In the genomic region with DNA sequence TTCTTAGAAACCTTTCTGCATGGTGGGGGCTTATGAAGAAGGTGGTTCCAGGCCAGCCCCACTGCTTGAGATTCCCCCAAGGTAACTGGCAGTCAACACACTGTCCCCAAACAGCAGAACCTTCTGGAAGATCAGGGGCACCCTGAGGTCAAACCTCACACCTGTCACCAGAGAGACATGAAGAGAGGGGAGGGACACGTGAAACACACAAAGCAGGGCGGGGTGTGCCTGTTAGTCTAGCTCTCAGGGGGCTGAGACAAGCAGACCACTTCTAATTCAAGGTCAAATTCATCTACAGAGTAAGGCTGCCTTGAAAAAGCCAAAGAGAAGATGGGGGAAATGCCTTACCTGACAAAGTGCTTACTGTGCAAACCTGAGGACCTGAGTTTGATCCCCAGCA, we compare ENCODE assay signal across 28 mouse cellular contexts. TPM values are rescaled to one million over a fixed set of nuclear protein-coding genes. Genes with fewer than 3 reads are reported as not detected.
DNase-seq lines count a peak whose midpoint lies in the region; ATAC-seq and TF ChIP-seq lines count a peak whose summit lies in the region.
"Had no signal": no experiment of that assay in that cellular context is flagged by ENCODE, and none has a peak within 500 bp of the region (broad histone marks: within the 10 kb centered on the region; RNA-seq: fewer than 3 reads in every experiment).

No protein-coding gene starts in this region.

- in situ Hi-C loops in ES-E14 (cut with MboI; ENCODE audit: low sequenced_read_pairs in 2 of 2, unreplicated experiment in 2 of 2) = no loop called here

- H3K4me1 ChIP-seq in heart, embryonic 13.5 days = peaks cover 21% of the 10 kb centered on the region
- peaks cover 24% of the 10 kb centered on the region for H3K4me1 ChIP-seq in kidney, embryonic 16.5 days (ENCODE audit: insufficient read depth, low read length)
- peaks cover 6 to 23% of the 10 kb centered on the region in 2 experiments; a peak in 3 of 4 replicates for H3K4me1 ChIP-seq in ES-E14 (ENCODE audit: control insufficient read depth in 2 of 2, insufficient read depth in 2 of 2, low read length in 2 of 2, poor library complexity in 1 of 2)
- peaks cover 27% of the 10 kb centered on the region for H3K4me1 ChIP-seq in embryonic facial prominence, embryonic 12.5 days

- H3K9me3 ChIP-seq in heart, embryonic 13.5 days = no peaks in the 10 kb centered on the region
- no peaks in the 10 kb centered on the region for H3K9me3 ChIP-seq in kidney, embryonic 16.5 days (ENCODE audit: low read length)
- H3K9me3 ChIP-seq in ES-E14 (ENCODE audit: control insufficient read depth, insufficient read depth, low read depth, low read length) = no peaks in the 10 kb centered on the region
- no peaks in the 10 kb centered on the region for H3K9me3 ChIP-seq in embryonic facial prominence, embryonic 12.5 days
- H3K9me3 ChIP-seq: heart, embryonic 15.5 days; hindbrain, embryonic 13.5 days; neural tube, embryonic 13.5 days had no signal

- H3K36me3 ChIP-seq in heart, embryonic 13.5 days = no peaks in the 10 kb centered on the region
- H3K36me3 ChIP-seq in kidney, embryonic 16.5 days (ENCODE audit: insufficient read depth, low read length) = no peaks in the 10 kb centered on the region
- H3K36me3 ChIP-seq in ES-E14 (ENCODE audit: control insufficient read depth, insufficient read depth, low read length, poor library complexity, severe bottlenecking) = no peaks in the 10 kb centered on the region
- H3K36me3 ChIP-seq in embryonic facial prominence, embryonic 12.5 days = no peaks in the 10 kb centered on the region
- H3K36me3 ChIP-seq: heart, embryonic 15.5 days had no signal

- no peak for ATAC-seq in heart, embryonic 13.5 days (ENCODE audit: extremely low read depth, insufficient number of reproducible peaks, low FRiP score, low TSS enrichment)
- no peak for ATAC-seq in kidney, embryonic 16.5 days (ENCODE audit: low FRiP score, low TSS enrichment)
- ATAC-seq in embryonic facial prominence, embryonic 12.5 days (ENCODE audit: insufficient number of reproducible peaks, insufficient read depth, low FRiP score, low TSS enrichment) = no peak
- ATAC-seq: forebrain, embryonic 16.5 days; inflammation-experienced regulatory T-cells, adult 6 months had no signal

- no peaks in the 10 kb centered on the region for H3K27me3 ChIP-seq in heart, embryonic 13.5 days (replicated peaks)
- no peaks in the 10 kb centered on the region for H3K27me3 ChIP-seq in kidney, embryonic 16.5 days (ENCODE audit: insufficient read depth, low read length)
- H3K27me3 ChIP-seq in embryonic facial prominence, embryonic 12.5 days = 0 out of 2 replicates have a peak, but pooled peaks cover 2% of the 10 kb centered on the region
- H3K27me3 ChIP-seq: heart, embryonic 15.5 days; hindbrain, embryonic 13.5 days; neural tube, embryonic 13.5 days had no signal

- 46% methylated on average over 2 of the region's 2 CpGs for WGBS in heart, embryonic 13.5 days
- WGBS in kidney, embryonic 16.5 days = 54% methylated on average over 2 of the region's 2 CpGs
- 64% methylated on average over 2 of the region's 2 CpGs for WGBS in embryonic facial prominence, embryonic 12.5 days

- peak overlapping the region; percentile 12; the same call in 1 of the 2 replicates for H3K9ac ChIP-seq in heart, embryonic 13.5 days
- H3K9ac ChIP-seq in kidney, embryonic 16.5 days (replicated peaks; ENCODE audit: low read length) = no peak overlapping the region
- H3K9ac ChIP-seq in ES-E14 (ENCODE audit: insufficient read depth, low read depth, low read length, poor library complexity, severe bottlenecking) = no peak overlapping the region
- H3K9ac ChIP-seq in embryonic facial prominence, embryonic 12.5 days = no peak overlapping the region
- H3K9ac ChIP-seq: heart, embryonic 15.5 days; hindbrain, embryonic 13.5 days; liver, embryonic 14.5 days; neural tube, embryonic 13.5 days had no signal

- no peak for DNase-seq in heart, adult 8-10 months (ENCODE audit: low spot score)
- DNase-seq in kidney, postnatal 36 days = no peak
- no peak for DNase-seq in ES-E14 (ENCODE audit: low read depth, low spot score)
- no peak for DNase-seq in embryo, embryonic 9.5 days (ENCODE audit: extremely low spot score)
- no peak for DNase-seq in spleen, postnatal 4 days (ENCODE audit: low spot score in 2 of 2)
- DNase-seq: adrenal gland, postnatal 10 days; cerebellum, adult 11 months; cerebellum, adult 9-10 months; gastrocnemius, adult 2 months; gastrocnemius, postnatal 36 days; heart, adult 2 months; kidney, adult 18-20 months; kidney, postnatal 14 days; liver; lung, adult 2 months; lung, postnatal 10 days; thymus, postnatal 4 days had no signal

- no peak overlapping the region for H3K4me3 ChIP-seq in heart, embryonic 13.5 days
- no peak overlapping the region for H3K4me3 ChIP-seq in kidney, embryonic 16.5 days (ENCODE audit: low read length)
- H3K4me3 ChIP-seq in ES-E14 (ENCODE audit: insufficient read depth in 1 of 2, low read depth in 1 of 2, low read length in 2 of 2, poor library complexity in 1 of 2, severe bottlenecking in 1 of 2) = no peak overlapping the region
- H3K4me3 ChIP-seq in embryonic facial prominence, embryonic 12.5 days = no peak overlapping the region
- H3K4me3 ChIP-seq: gastrocnemius, adult 2 months; heart, adult 2 months; heart, embryonic 15.5 days; hindbrain, embryonic 13.5 days; left cerebral cortex, adult 2 months; neural tube, embryonic 13.5 days had no signal

- H3K27ac ChIP-seq in heart, embryonic 13.5 days (replicated peaks) = no peak overlapping the region
- peak overlapping the region; percentile 44; the same call in 1 of the 2 replicates for H3K27ac ChIP-seq in kidney, embryonic 16.5 days (ENCODE audit: low read length)
- no peak overlapping the region for H3K27ac ChIP-seq in ES-E14 (ENCODE audit: insufficient read depth, low read depth, low read length, poor library complexity, severe bottlenecking)
- 0 out of 2 replicates have a peak overlapping the region, but pooled peaks have one; percentile 30 for H3K27ac ChIP-seq in embryonic facial prominence, embryonic 12.5 days
- H3K27ac ChIP-seq: gastrocnemius, adult 2 months; heart, adult 2 months; heart, embryonic 15.5 days; hindbrain, embryonic 13.5 days; left cerebral cortex, adult 2 months; liver, embryonic 14.5 days; macrophage; neural tube, embryonic 13.5 days had no signal

- no peak overlapping the region for H3K4me2 ChIP-seq in heart, embryonic 13.5 days
- H3K4me2 ChIP-seq in kidney, embryonic 16.5 days (replicated peaks; ENCODE audit: low read depth, low read length) = no peak overlapping the region
- no peak overlapping the region for H3K4me2 ChIP-seq in embryonic facial prominence, embryonic 12.5 days (replicated peaks)
- H3K4me2 ChIP-seq: heart, embryonic 15.5 days; hindbrain, embryonic 13.5 days; neural tube, embryonic 13.5 days had no signal

TF ChIP-seq in ES-E14, 5 proteins besides CTCF, POLR2A, EP300 and RAD21:
- 0 out of 2 replicates have a peak, but pooled peaks have one; percentile 38 for TF ChIP-seq MAFK (IDR thresholded peaks at IDR 0.05; ENCODE audit: insufficient read depth, low read depth, low read length)
- TF ChIP-seq HCFC1 (IDR thresholded peaks at IDR 0.05; ENCODE audit: borderline replicate concordance, insufficient read depth, low read length) = no peak

RNA-seq across cellular contexts. Expression of gene Pdgfa, which starts 38.0 kb away (rescaled TPM):
- 39.8 and 42.1 TPM in 2 replicates for polyA plus RNA-seq in heart, embryonic 13.5 days (2015; fragmentation: Nextera tagmentation; extraction: Ambion mirVana)
- 10 to 100 TPM; 18.3 to 23.9 (median 20.6) TPM for total RNA-seq in heart, adult 8-10 months (2022)
- polyA plus RNA-seq in kidney, embryonic 16.5 days (2015; fragmentation: Nextera tagmentation; extraction: Ambion mirVana) = 57.1 and 58.6 TPM in 2 replicates
- 81.5 and 84.9 TPM in 2 replicates for total RNA-seq in ES-E14 (2012; rRNA removed)
- polyA plus RNA-seq in embryonic facial prominence, embryonic 12.5 days (2016; fragmentation: Nextera tagmentation; extraction: Ambion mirVana) = 38.4 and 42.8 TPM in 2 replicates

Comparison
In these comparisons a context has a peak if more than half of its experiments do, and no peak if none do; other contexts are left out.
1. H3K27ac ChIP-seq: peak in kidney, embryonic 16.5 days (single experiment) and embryonic facial prominence, embryonic 12.5 days (single experiment); none in heart, embryonic 13.5 days (single experiment) and ES-E14 (single experiment).